Mouse (Mus musculus): Measurements from ENCODE around the gene Ubxn4. TPM values are rescaled to one million over a fixed set of nuclear protein-coding genes. Genes with fewer than 3 reads are reported as not detected.

Gene Ubxn4
- polyA plus RNA-seq, 1 experiment, result 14.8 TPM

- Histone ChIP-seq H3K27ac (ENCODE audit: insufficient read depth, low read depth, low read length) (no peak overlapping the region), H3K27me3 (ENCODE audit: control insufficient read depth, insufficient read depth, low read length) (no peaks in the 10 kb centered on the region), H3K4me1 (ENCODE audit: control insufficient read depth, insufficient read depth, insufficient read length, low read length) (no peaks in the 10 kb centered on the region), H3K4me3 (ENCODE audit: low read depth, low read length) (no peak overlapping the region), H3K36me3 (ENCODE audit: control insufficient read depth, insufficient read depth, low read length) (peaks cover 57% of the 10 kb centered on the region)
- TF ChIP-seq CTCF (IDR thresholded peaks at IDR 0.05; ENCODE audit: extremely low read depth, insufficient read length, insufficient replicate concordance, low read depth, low read length) (no peak), POLR2A (IDR thresholded peaks at IDR 0.05; ENCODE audit: low read depth, low read length) (no peak)
- 96% methylated on average over 3 of the region's 3 CpGs for WGBS
Observed at GRCm38 (mm10) chr1:128282924-128283323, 39.2 kb downstream of the Ubxn4 start.

GRCm38 (mm10) chr1:128284157-128284690 lies 40.5 kb downstream of the Ubxn4 start:
- Histone ChIP-seq H3K4me1 (ENCODE audit: control insufficient read depth, insufficient read depth, insufficient read length, low read length) (no peaks in the 10 kb centered on the region), H3K27ac (ENCODE audit: insufficient read depth, low read depth, low read length) (no peak overlapping the region), H3K27me3 (ENCODE audit: control insufficient read depth, insufficient read depth, low read length) (no peaks in the 10 kb centered on the region), H3K4me3 (ENCODE audit: low read depth, low read length) (no peak overlapping the region), H3K36me3 (ENCODE audit: control insufficient read depth, insufficient read depth, low read length) (peaks cover 55% of the 10 kb centered on the region)
- 83% methylated on average over 8 of the region's 8 CpGs for WGBS
- TF ChIP-seq POLR2A (IDR thresholded peaks at IDR 0.05; ENCODE audit: low read depth, low read length), result no peak
- no peak for TF ChIP-seq CTCF (IDR thresholded peaks at IDR 0.05; ENCODE audit: extremely low read depth, insufficient read length, insufficient replicate concordance, low read depth, low read length)

- WGBS, result 86% methylated on average over 9 of the region's 9 CpGs
- TF ChIP-seq POLR2A (IDR thresholded peaks at IDR 0.05; ENCODE audit: low read depth, low read length) (no peak), CTCF (IDR thresholded peaks at IDR 0.05; ENCODE audit: extremely low read depth, insufficient read length, insufficient replicate concordance, low read depth, low read length) (no peak)
Observed at GRCm38 (mm10) chr1:128285136-128285535, 41.4 kb downstream of the Ubxn4 start.

GRCm38 (mm10) chr1:128290295-128290694 lies 46.5 kb downstream of the Ubxn4 start:
- TF ChIP-seq POLR2A (IDR thresholded peaks at IDR 0.05; ENCODE audit: low read depth, low read length), result no peak
- TF ChIP-seq CTCF (IDR thresholded peaks at IDR 0.05; ENCODE audit: extremely low read depth, insufficient read length, insufficient replicate concordance, low read depth, low read length), result no peak
- no peaks in the 10 kb centered on the region for H3K4me1 ChIP-seq (ENCODE audit: control insufficient read depth, insufficient read depth, insufficient read length, low read length)
- no peak overlapping the region for H3K4me3 ChIP-seq (ENCODE audit: low read depth, low read length)
- no peak overlapping the region for H3K27ac ChIP-seq (ENCODE audit: insufficient read depth, low read depth, low read length)
- H3K27me3 ChIP-seq (ENCODE audit: control insufficient read depth, insufficient read depth, low read length), result no peaks in the 10 kb centered on the region
- peaks cover 62% of the 10 kb centered on the region for H3K36me3 ChIP-seq (ENCODE audit: control insufficient read depth, insufficient read depth, low read length)
- 90% methylated on average over 5 of the region's 5 CpGs for WGBS

More at GRCm38 (mm10) chr1:128285136-128285535, 41.4 kb downstream of the Ubxn4 start:
- Histone ChIP-seq H3K4me3 (ENCODE audit: low read depth, low read length) (no peak overlapping the region), H3K36me3 (ENCODE audit: control insufficient read depth, insufficient read depth, low read length) (peaks cover 57% of the 10 kb centered on the region), H3K4me1 (ENCODE audit: control insufficient read depth, insufficient read depth, insufficient read length, low read length) (no peaks in the 10 kb centered on the region), H3K27me3 (ENCODE audit: control insufficient read depth, insufficient read depth, low read length) (no peaks in the 10 kb centered on the region), H3K27ac (ENCODE audit: insufficient read depth, low read depth, low read length) (no peak overlapping the region)

GRCm38 (mm10) chr1:128293524-128293923 lies 49.8 kb downstream of the Ubxn4 start:
- no peaks in the 10 kb centered on the region for H3K4me1 ChIP-seq (ENCODE audit: control insufficient read depth, insufficient read depth, insufficient read length, low read length)
- 88% methylated on average over 12 of the region's 12 CpGs for WGBS
- TF ChIP-seq CTCF (IDR thresholded peaks at IDR 0.05; ENCODE audit: extremely low read depth, insufficient read length, insufficient replicate concordance, low read depth, low read length), result no peak
- no peak for TF ChIP-seq POLR2A (IDR thresholded peaks at IDR 0.05; ENCODE audit: low read depth, low read length)
- no peak overlapping the region for H3K4me3 ChIP-seq (ENCODE audit: low read depth, low read length)
- peaks cover 50% of the 10 kb centered on the region for H3K36me3 ChIP-seq (ENCODE audit: control insufficient read depth, insufficient read depth, low read length)
- no peak overlapping the region for H3K27ac ChIP-seq (ENCODE audit: insufficient read depth, low read depth, low read length)
- H3K27me3 ChIP-seq (ENCODE audit: control insufficient read depth, insufficient read depth, low read length), result no peaks in the 10 kb centered on the region

- Histone ChIP-seq H3K36me3 (ENCODE audit: control insufficient read depth, insufficient read depth, low read length) (peaks cover 46% of the 10 kb centered on the region), H3K27me3 (ENCODE audit: control insufficient read depth, insufficient read depth, low read length) (no peaks in the 10 kb centered on the region), H3K27ac (ENCODE audit: insufficient read depth, low read depth, low read length) (no peak overlapping the region), H3K4me3 (ENCODE audit: low read depth, low read length) (no peak overlapping the region), H3K4me1 (ENCODE audit: control insufficient read depth, insufficient read depth, insufficient read length, low read length) (no peaks in the 10 kb centered on the region)
- no peak for TF ChIP-seq CTCF (IDR thresholded peaks at IDR 0.05; ENCODE audit: extremely low read depth, insufficient read length, insufficient replicate concordance, low read depth, low read length)
- no peak for TF ChIP-seq POLR2A (IDR thresholded peaks at IDR 0.05; ENCODE audit: low read depth, low read length)
- 63% methylated on average over 8 of the region's 8 CpGs for WGBS
Observed at GRCm38 (mm10) chr1:128295296-128295695, 51.5 kb downstream of the Ubxn4 start.

- Histone ChIP-seq H3K27me3 (ENCODE audit: control insufficient read depth, insufficient read depth, low read length) (no peaks in the 10 kb centered on the region), H3K4me1 (ENCODE audit: control insufficient read depth, insufficient read depth, insufficient read length, low read length) (no peaks in the 10 kb centered on the region), H3K4me3 (ENCODE audit: low read depth, low read length) (no peak overlapping the region), H3K36me3 (ENCODE audit: control insufficient read depth, insufficient read depth, low read length) (peaks cover 48% of the 10 kb centered on the region), H3K27ac (ENCODE audit: insufficient read depth, low read depth, low read length) (no peak overlapping the region)
- TF ChIP-seq POLR2A (IDR thresholded peaks at IDR 0.05; ENCODE audit: low read depth, low read length), result no peak
- TF ChIP-seq CTCF (IDR thresholded peaks at IDR 0.05; ENCODE audit: extremely low read depth, insufficient read length, insufficient replicate concordance, low read depth, low read length), result no peak
- 83% methylated on average over 5 of the region's 5 CpGs for WGBS
Observed at GRCm38 (mm10) chr1:128295717-128296528, 52.2 kb downstream of the Ubxn4 start.

All from small intestine, adult 2 months (tissue).